Mouse (Mus musculus) T-helper 1 cell (primary cell): ENCODE measurements at regions not wholly inside any gene's neighbourhood (a gene's known extent, or its start where the extent isn't known, plus 50 kb on each side); places are given as distances from the start of the nearest gene placed in this dataset.

Experiments used
- in situ Hi-C: fragments of 300-600 bp; cut with MboI, MseI; formaldehyde crosslinking; loops from one replicate; pipeline ENCODE4 v1.15.1; 2025; ENCODE audit warnings: high pct_unique_total_duplicates

- in situ Hi-C loops = no loop called here
These were observed 285.0 kb upstream of the Bmper start for GRCm38 (mm10) chr9:22937686-22938391.

GRCm38 (mm10) chr9:22944992-22945391 lies 277.9 kb upstream of the Bmper start:
- in situ Hi-C loops = no loop called here

- in situ Hi-C loops = no loop called here
These were observed 277.4 kb upstream of the Bmper start for GRCm38 (mm10) chr9:22945426-22945955.

GRCm38 (mm10) chr9:22952571-22953442 lies 270.1 kb upstream of the Bmper start:
- in situ Hi-C loops = no loop called here

GRCm38 (mm10) chr9:22962269-22962815 lies 260.5 kb upstream of the Bmper start:
- in situ Hi-C loops = loop anchor here (5.0 kb wide), 1 partner anchor 75 kb away; no protein-coding TSS in a partner anchor

- in situ Hi-C loops = no loop called here
These were observed 251.6 kb upstream of the Bmper start for GRCm38 (mm10) chr9:22971312-22971711.

- in situ Hi-C loops = no loop called here
These were observed 246.1 kb upstream of the Bmper start for GRCm38 (mm10) chr9:22976748-22977147.

GRCm38 (mm10) chr9:22979627-22980026 lies 243.2 kb upstream of the Bmper start:
- in situ Hi-C loops = no loop called here

GRCm38 (mm10) chr9:22989508-22989907 lies 233.4 kb upstream of the Bmper start:
- in situ Hi-C loops = no loop called here

GRCm38 (mm10) chr9:22993531-22993930 lies 229.3 kb upstream of the Bmper start:
- in situ Hi-C loops = no loop called here

- in situ Hi-C loops = no loop called here
These were observed 227.3 kb upstream of the Bmper start for GRCm38 (mm10) chr9:22995564-22995963.

- in situ Hi-C loops = no loop called here
These were observed 224.6 kb upstream of the Bmper start for GRCm38 (mm10) chr9:22998306-22998705.

- in situ Hi-C loops = no loop called here
These were observed 223.7 kb upstream of the Bmper start for GRCm38 (mm10) chr9:22999181-22999580.

GRCm38 (mm10) chr9:23000200-23000599 lies 222.7 kb upstream of the Bmper start:
- in situ Hi-C loops = no loop called here

- in situ Hi-C loops = no loop called here
These were observed 219.4 kb upstream of the Bmper start for GRCm38 (mm10) chr9:23003195-23004061.

- in situ Hi-C loops = no loop called here
These were observed 217.9 kb upstream of the Bmper start for GRCm38 (mm10) chr9:23005005-23005404.

- in situ Hi-C loops = loop anchor here (10.0 kb wide), 1 partner anchor 295 kb away; no protein-coding TSS in a partner anchor
These were observed 213.3 kb upstream of the Bmper start for GRCm38 (mm10) chr9:23009462-23010183.

- in situ Hi-C loops = loop anchor here (10.0 kb wide), 1 partner anchor 297 kb away; no protein-coding TSS in a partner anchor
These were observed 211.4 kb upstream of the Bmper start for GRCm38 (mm10) chr9:23011316-23011959.

GRCm38 (mm10) chr9:23012130-23012529 lies 210.7 kb upstream of the Bmper start:
- in situ Hi-C loops = loop anchor here (10.0 kb wide), 1 partner anchor 297 kb away; no protein-coding TSS in a partner anchor

- in situ Hi-C loops = loop anchor here (10.0 kb wide), 1 partner anchor 302 kb away; no protein-coding TSS in a partner anchor
These were observed 206.1 kb upstream of the Bmper start for GRCm38 (mm10) chr9:23016733-23017132.
